In genomic region chr11:69366157-69366854, GRCm38 (mm10) we compare ENCODE assay signal across 8 mouse cellular contexts. TPM values are rescaled to one million over a fixed set of nuclear protein-coding genes. Genes with fewer than 3 reads are reported as not detected.
DNase-seq lines count a peak whose midpoint lies in the region; ATAC-seq and TF ChIP-seq lines count a peak whose summit lies in the region.

No protein-coding gene starts in this region.

- H3K27me3 ChIP-seq in forebrain, embryonic 12.5 days, result no peaks in the 10 kb centered on the region
- no peaks in the 10 kb centered on the region for H3K27me3 ChIP-seq in heart, postnatal 0 days (ENCODE audit: control insufficient read depth, insufficient read depth, low read length)
- H3K27me3 ChIP-seq in liver, embryonic 16.5 days (ENCODE audit: control insufficient read depth, insufficient read depth, low read depth, low read length), result peaks cover 45% of the 10 kb centered on the region
- H3K27me3 ChIP-seq in neural tube, embryonic 13.5 days, result no peaks in the 10 kb centered on the region
- no peaks in the 10 kb centered on the region for H3K27me3 ChIP-seq in testis, adult 2 months (ENCODE audit: control insufficient read depth, insufficient read depth, low read length)

- TF ChIP-seq CTCF in heart, postnatal 0 days (IDR thresholded peaks at IDR 0.05; ENCODE audit: low read depth), result 0 out of 2 replicates have a peak, but pooled peaks have one; percentile 14
- no peak for TF ChIP-seq CTCF in testis, adult 2 months (IDR thresholded peaks at IDR 0.05; ENCODE audit: control insufficient read depth, insufficient read depth, insufficient replicate concordance, low read depth, low read length)

- H3K9ac ChIP-seq in forebrain, embryonic 12.5 days, result peak overlapping the region; percentile 100
- H3K9ac ChIP-seq in heart, postnatal 0 days (replicated peaks; ENCODE audit: low read depth, low read length), result peak overlapping the region; percentile 99
- peak overlapping the region; percentile 53 for H3K9ac ChIP-seq in liver, embryonic 16.5 days (ENCODE audit: low read depth, low read length)
- peak overlapping the region; percentile 100 for H3K9ac ChIP-seq in neural tube, embryonic 13.5 days

- peak overlapping the region; percentile 99 for H3K4me3 ChIP-seq in forebrain, embryonic 12.5 days (replicated peaks)
- H3K4me3 ChIP-seq in heart, postnatal 0 days (ENCODE audit: low read depth, low read length), result peak overlapping the region; percentile 99
- peak overlapping the region; percentile 73 for H3K4me3 ChIP-seq in liver, embryonic 16.5 days (ENCODE audit: low read depth, low read length)
- peak overlapping the region; percentile 93 for H3K4me3 ChIP-seq in neural tube, embryonic 13.5 days
- H3K4me3 ChIP-seq in testis, adult 2 months (ENCODE audit: control insufficient read depth, low read depth, low read length), result peak overlapping the region; percentile 75

- peak overlapping the region; percentile 78 for H3K4me2 ChIP-seq in forebrain, embryonic 12.5 days
- peak overlapping the region; percentile 99 for H3K4me2 ChIP-seq in heart, postnatal 0 days (ENCODE audit: low read depth, low read length)
- H3K4me2 ChIP-seq in liver, embryonic 16.5 days (ENCODE audit: low read depth, low read length), result peak overlapping the region; percentile 89
- peak overlapping the region; percentile 97 for H3K4me2 ChIP-seq in neural tube, embryonic 13.5 days

- peak overlapping the region; percentile 100 for H3K27ac ChIP-seq in forebrain, embryonic 12.5 days
- peak overlapping the region; percentile 97 for H3K27ac ChIP-seq in heart, postnatal 0 days (ENCODE audit: low read depth)
- peak overlapping the region; percentile 58 for H3K27ac ChIP-seq in liver, embryonic 16.5 days (ENCODE audit: low read length)
- peak overlapping the region; percentile 100 for H3K27ac ChIP-seq in neural tube, embryonic 13.5 days (replicated peaks)
- peak overlapping the region; percentile 88 for H3K27ac ChIP-seq in testis, adult 2 months (ENCODE audit: control insufficient read depth, insufficient read depth, low read depth, low read length)

- peaks cover 25% of the 10 kb centered on the region for H3K36me3 ChIP-seq in forebrain, embryonic 12.5 days (replicated peaks)
- H3K36me3 ChIP-seq in heart, postnatal 0 days (replicated peaks; ENCODE audit: control insufficient read depth, insufficient read depth, low read length), result peaks cover 17% of the 10 kb centered on the region
- H3K36me3 ChIP-seq in liver, embryonic 16.5 days (ENCODE audit: control insufficient read depth, insufficient read depth), result no peaks in the 10 kb centered on the region
- peaks cover 32% of the 10 kb centered on the region for H3K36me3 ChIP-seq in neural tube, embryonic 13.5 days
- H3K36me3 ChIP-seq in testis, adult 2 months (ENCODE audit: control insufficient read depth, insufficient read depth, low read length), result no peaks in the 10 kb centered on the region

- peak; percentile 37; the same call in 1 of the 2 replicates for TF ChIP-seq EP300 in heart, postnatal 0 days (IDR thresholded peaks at IDR 0.05; ENCODE audit: low read depth)

- H3K4me1 ChIP-seq in forebrain, embryonic 12.5 days, result peaks cover 57% of the 10 kb centered on the region
- peaks cover 41% of the 10 kb centered on the region for H3K4me1 ChIP-seq in heart, postnatal 0 days (ENCODE audit: control insufficient read depth, insufficient read depth)
- peaks cover 38% of the 10 kb centered on the region for H3K4me1 ChIP-seq in liver, embryonic 16.5 days (ENCODE audit: control insufficient read depth, low read depth, low read length)
- peaks cover 58% of the 10 kb centered on the region for H3K4me1 ChIP-seq in neural tube, embryonic 13.5 days (replicated peaks)
- H3K4me1 ChIP-seq in testis, adult 2 months (ENCODE audit: control insufficient read depth, insufficient read depth, low read length), result peaks cover 30% of the 10 kb centered on the region

- peak; percentile 22 for DNase-seq in c-Kit-negative CD71-positive TER-119-positive erythroid progenitor cells, embryonic 14.5 days (ENCODE audit: low read depth, low spot score)
- DNase-seq in heart, postnatal 0 days (ENCODE audit: low spot score), result peak; percentile 96
- DNase-seq in kidney, postnatal 4 days, result peak; percentile 99

- no peaks in the 10 kb centered on the region for H3K9me3 ChIP-seq in forebrain, embryonic 12.5 days
- H3K9me3 ChIP-seq in heart, postnatal 0 days (replicated peaks; ENCODE audit: control insufficient read depth, low read length), result no peaks in the 10 kb centered on the region
- H3K9me3 ChIP-seq in liver, embryonic 16.5 days (replicated peaks; ENCODE audit: control insufficient read depth, low read length), result no peaks in the 10 kb centered on the region
- no peaks in the 10 kb centered on the region for H3K9me3 ChIP-seq in neural tube, embryonic 13.5 days

- under 1% methylated on average over 26 of the region's 26 CpGs for WGBS in forebrain, embryonic 12.5 days
- under 1% methylated on average over 26 of the region's 26 CpGs for WGBS in heart, postnatal 0 days
- WGBS in liver, embryonic 16.5 days (ENCODE audit: insufficient replicate concordance), result under 1% methylated on average over 26 of the region's 26 CpGs
- WGBS in neural tube, embryonic 13.5 days, result under 1% methylated on average over 26 of the region's 26 CpGs

- ATAC-seq in CD4-positive, CD25-positive, alpha-beta regulatory T cell, adult 4 months, result peak; percentile 84
- peak; percentile 85 for ATAC-seq in forebrain, embryonic 12.5 days (ENCODE audit: low FRiP score)
- peak; percentile 75 for ATAC-seq in heart, postnatal 0 days (ENCODE audit: insufficient read depth, low read depth)
- peak; percentile 67 for ATAC-seq in liver, embryonic 16.5 days (ENCODE audit: low read depth)
- ATAC-seq in neural tube, embryonic 13.5 days (ENCODE audit: low read depth), result peak; percentile 88

- peak; percentile 68 for TF ChIP-seq POLR2A in testis, adult 2 months (IDR thresholded peaks at IDR 0.05; ENCODE audit: control insufficient read depth, low read depth, low read length)

RNA-seq across cellular contexts. Expression of gene Chd3, which starts 2.9 kb away (rescaled TPM):
- 10 to 100 TPM; 71.8 to 80.8 TPM for polyA plus RNA-seq in CD4-positive, CD25-positive, alpha-beta regulatory T cell, adult 4 months (2017; shearing (Covaris generic))
- 94.3 and 98.3 TPM in 2 replicates for polyA plus RNA-seq in forebrain, embryonic 12.5 days (2016; fragmentation: Nextera tagmentation; extraction: Ambion mirVana)
- 23.6 and 23.8 TPM in 2 replicates for total RNA-seq in heart, postnatal 0 days (2014; rRNA removed; ENCODE audit: low replicate concordance)
- 10.3 and 12.4 TPM in 2 replicates for polyA plus RNA-seq in heart, postnatal 0 days (2015; fragmentation: Nextera tagmentation; extraction: Ambion mirVana)
- polyA plus RNA-seq in liver, embryonic 16.5 days (2015; fragmentation: Nextera tagmentation; extraction: Ambion mirVana), result 5.0 and 5.7 TPM in 2 replicates
- polyA plus RNA-seq in neural tube, embryonic 13.5 days (2015; fragmentation: Nextera tagmentation; extraction: Ambion mirVana), result 82.3 and 84.6 TPM in 2 replicates
- polyA plus RNA-seq in testis, adult 2 months (2012; rRNA removed), result 49.4 and 52.5 TPM in 2 replicates

RNA-seq across cellular contexts. Expression of gene Rnf227, which starts 26.0 kb away (rescaled TPM):
- polyA plus RNA-seq in CD4-positive, CD25-positive, alpha-beta regulatory T cell, adult 4 months (2017; shearing (Covaris generic)), result 1 to 10 TPM; 3.3 to 4.0 TPM
- polyA plus RNA-seq in forebrain, embryonic 12.5 days (2016; fragmentation: Nextera tagmentation; extraction: Ambion mirVana), result 44.8 and 46.3 TPM in 2 replicates
- 1.5 and 10.2 TPM in 2 replicates for total RNA-seq in heart, postnatal 0 days (2014; rRNA removed; ENCODE audit: low replicate concordance)
- polyA plus RNA-seq in heart, postnatal 0 days (2015; fragmentation: Nextera tagmentation; extraction: Ambion mirVana), result 3.4 and 4.3 TPM in 2 replicates
- 0.62 and 0.74 TPM in 2 replicates for polyA plus RNA-seq in liver, embryonic 16.5 days (2015; fragmentation: Nextera tagmentation; extraction: Ambion mirVana)
- 131 and 136 TPM in 2 replicates for polyA plus RNA-seq in neural tube, embryonic 13.5 days (2015; fragmentation: Nextera tagmentation; extraction: Ambion mirVana)
- polyA plus RNA-seq in testis, adult 2 months (2012; rRNA removed), result 4.4 and 5.7 TPM in 2 replicates

RNA-seq across cellular contexts. Expression of gene Naa38, which starts 29.0 kb away (rescaled TPM):
- 100 to 1,000 TPM in 1 of 2 experiments, 10 to 100 TPM in 1; 87.8 to 116 TPM for polyA plus RNA-seq in CD4-positive, CD25-positive, alpha-beta regulatory T cell, adult 4 months (2017; shearing (Covaris generic))
- 91.7 and 103 TPM in 2 replicates for polyA plus RNA-seq in forebrain, embryonic 12.5 days (2016; fragmentation: Nextera tagmentation; extraction: Ambion mirVana)
- total RNA-seq in heart, postnatal 0 days (2014; rRNA removed; ENCODE audit: low replicate concordance), result 64.9 and 93.4 TPM in 2 replicates
- polyA plus RNA-seq in heart, postnatal 0 days (2015; fragmentation: Nextera tagmentation; extraction: Ambion mirVana), result 171 and 175 TPM in 2 replicates
- 73.4 and 76.8 TPM in 2 replicates for polyA plus RNA-seq in liver, embryonic 16.5 days (2015; fragmentation: Nextera tagmentation; extraction: Ambion mirVana)
- polyA plus RNA-seq in neural tube, embryonic 13.5 days (2015; fragmentation: Nextera tagmentation; extraction: Ambion mirVana), result 112 and 117 TPM in 2 replicates
- polyA plus RNA-seq in testis, adult 2 months (2012; rRNA removed), result 325 and 343 TPM in 2 replicates

RNA-seq across cellular contexts. Expression of gene Cyb5d1, which starts 29.1 kb away (rescaled TPM):
- polyA plus RNA-seq in CD4-positive, CD25-positive, alpha-beta regulatory T cell, adult 4 months (2017; shearing (Covaris generic)), result 10 to 100 TPM; 17.0 to 28.2 TPM
- 55.0 and 60.9 TPM in 2 replicates for polyA plus RNA-seq in forebrain, embryonic 12.5 days (2016; fragmentation: Nextera tagmentation; extraction: Ambion mirVana)
- 14.2 and 17.6 TPM in 2 replicates for total RNA-seq in heart, postnatal 0 days (2014; rRNA removed; ENCODE audit: low replicate concordance)
- 16.7 and 18.6 TPM in 2 replicates for polyA plus RNA-seq in heart, postnatal 0 days (2015; fragmentation: Nextera tagmentation; extraction: Ambion mirVana)
- polyA plus RNA-seq in liver, embryonic 16.5 days (2015; fragmentation: Nextera tagmentation; extraction: Ambion mirVana), result 9.5 and 9.9 TPM in 2 replicates
- polyA plus RNA-seq in neural tube, embryonic 13.5 days (2015; fragmentation: Nextera tagmentation; extraction: Ambion mirVana), result 36.2 and 39.2 TPM in 2 replicates
- 35.3 and 42.5 TPM in 2 replicates for polyA plus RNA-seq in testis, adult 2 months (2012; rRNA removed)

RNA-seq across cellular contexts. Expression of gene Tmem88, which starts 31.7 kb away (rescaled TPM):
- 1 to 10 TPM; 1.1 to 1.2 TPM for polyA plus RNA-seq in CD4-positive, CD25-positive, alpha-beta regulatory T cell, adult 4 months (2017; shearing (Covaris generic))
- 9.1 and 11.2 TPM in 2 replicates for polyA plus RNA-seq in forebrain, embryonic 12.5 days (2016; fragmentation: Nextera tagmentation; extraction: Ambion mirVana)
- 32.4 and 33.0 TPM in 2 replicates for total RNA-seq in heart, postnatal 0 days (2014; rRNA removed; ENCODE audit: low replicate concordance)
- 59.7 and 62.5 TPM in 2 replicates for polyA plus RNA-seq in heart, postnatal 0 days (2015; fragmentation: Nextera tagmentation; extraction: Ambion mirVana)
- 7.1 and 7.8 TPM in 2 replicates for polyA plus RNA-seq in liver, embryonic 16.5 days (2015; fragmentation: Nextera tagmentation; extraction: Ambion mirVana)
- polyA plus RNA-seq in neural tube, embryonic 13.5 days (2015; fragmentation: Nextera tagmentation; extraction: Ambion mirVana), result 7.8 and 8.4 TPM in 2 replicates
- polyA plus RNA-seq in testis, adult 2 months (2012; rRNA removed), result 2.0 and 2.4 TPM in 2 replicates

Comparison
In these comparisons a context has a peak if more than half of its experiments do, and no peak if none do; other contexts are left out.
1. Peak in every context shown above with its lines: DNase-seq, ATAC-seq, H3K4me3 ChIP-seq and H3K27ac ChIP-seq.
2. DNase-seq: peak in every context shown above with its lines; median percentile 99 in kidney, postnatal 4 days; 96 in heart, postnatal 0 days; 22 in c-Kit-negative CD71-positive TER-119-positive erythroid progenitor cells, embryonic 14.5 days.